Mouse (Mus musculus) CH12.LX (cell line): ENCODE measurements around the gene Olfr1360. TPM values are rescaled to one million over a fixed set of nuclear protein-coding genes. Genes with fewer than 3 reads are reported as not detected.
A peak's percentile ranks its signal among the peaks of the same experiment; 100 is the strongest.

ENCODE experiments used
- DNase-seq: peaks from one replicate; pipeline ENCODE4 v3.0.0-alpha.2; 2013; ENCODE audit errors: extremely low read depth
- H3K27ac ChIP-seq: 2 replicates; pipeline ENCODE4 v1.5.1; 2012; ENCODE audit warnings: low read depth, mild to moderate bottlenecking, control low read depth, moderate library complexity; ENCODE audit not compliant: insufficient read depth
- H3K27me3 ChIP-seq: replicated peaks from 2 replicates; pipeline ENCODE3; 2012; ENCODE audit warnings: inconsistent platforms
- H3K36me3 ChIP-seq, 2 experiments: replicated peaks in 1 of 2; 2 replicates each; pipeline versions ENCODE3 to v1.6.1; 2012; ENCODE audit warnings: inconsistent platforms in 1 of 2, low read length in 1 of 2, mild to moderate bottlenecking in 1 of 2, mixed read lengths in 1 of 2, moderate library complexity in 1 of 2; ENCODE audit not compliant: control insufficient read depth in 1 of 2, insufficient read depth in 1 of 2
- H3K4me1 ChIP-seq, 2 experiments: 2 replicates each; pipeline ENCODE4 v1.6.1; 2012; ENCODE audit warnings: inconsistent platforms in 1 of 2, moderate library complexity in 1 of 2; ENCODE audit not compliant: insufficient read depth in 2 of 2, control insufficient read depth in 1 of 2
- H3K4me2 ChIP-seq: 2 replicates; pipeline ENCODE4 v1.6.1; 2012; ENCODE audit warnings: low read depth, mild to moderate bottlenecking, control low read depth; ENCODE audit not compliant: poor library complexity, insufficient read depth, severe bottlenecking
- H3K4me3 ChIP-seq, 3 experiments: fragments of 150-350 bp in 1 of 3; sonication (generic) in 1 of 3; replicated peaks in 1 of 3; 2 replicates each; pipeline versions ENCODE3 to v1.5.1; 2011 to 2012; ENCODE audit warnings: low read depth in 2 of 3, low read length in 2 of 3, mild to moderate bottlenecking in 2 of 3, moderate library complexity in 2 of 3, control low read depth in 1 of 3, improper control_type of control experiment in 1 of 3, inconsistent platforms in 1 of 3, mixed read lengths in 1 of 3; ENCODE audit not compliant: poor library complexity in 1 of 3
- H3K79me2 ChIP-seq: replicated peaks from 2 replicates; pipeline ENCODE4 v1.6.1; 2012; ENCODE audit warnings: mild to moderate bottlenecking, moderate library complexity; ENCODE audit not compliant: control insufficient read depth, poor library complexity, insufficient read depth, severe bottlenecking; ENCODE audit errors: extremely low read depth
- H3K9ac ChIP-seq: 2 replicates; pipeline ENCODE4 v1.6.1; 2012; ENCODE audit warnings: low read depth, mild to moderate bottlenecking, control low read depth, moderate library complexity; ENCODE audit not compliant: insufficient read depth
- H3K9me3 ChIP-seq: replicated peaks from 2 replicates; pipeline ENCODE3; 2012; ENCODE audit warnings: low read length, inconsistent platforms, mixed read lengths
- BHLHE40 ChIP-seq: IDR thresholded peaks from 2 replicates; pipeline ENCODE4 v1.6.1; 2011; ENCODE audit warnings: mild to moderate bottlenecking, low read depth, low read length, improper control_type of control experiment
- CHD1 ChIP-seq: IDR thresholded peaks from 2 replicates; pipeline ENCODE4 v1.6.1; 2012; ENCODE audit warnings: low read depth, low read length, improper control_type of control experiment, inconsistent platforms
- CHD2 ChIP-seq: IDR thresholded peaks from 2 replicates; pipeline ENCODE4 v1.6.1; 2011; ENCODE audit warnings: low read length, improper control_type of control experiment
- E2F4 ChIP-seq: IDR thresholded peaks from 2 replicates; pipeline ENCODE4 v1.6.1; 2011; ENCODE audit warnings: low read depth, low read length, improper control_type of control experiment; ENCODE audit not compliant: insufficient replicate concordance
- ELF1 ChIP-seq: IDR thresholded peaks from 2 replicates; pipeline ENCODE4 v1.6.1; 2014; ENCODE audit warnings: low read depth, mild to moderate bottlenecking, inconsistent platforms, low read length, improper control_type of control experiment
- ETS1 ChIP-seq: conservative IDR thresholded peaks from 2 replicates; pipeline ENCODE4 v1.6.1; 2012; ENCODE audit warnings: low read depth, mild to moderate bottlenecking, inconsistent platforms, low read length, improper control_type of control experiment, moderate library complexity
- GABPA ChIP-seq: IDR thresholded peaks from 2 replicates; pipeline ENCODE4 v1.6.1; 2012; ENCODE audit warnings: low read depth, low read length, improper control_type of control experiment, inconsistent platforms; ENCODE audit not compliant: insufficient replicate concordance
- HCFC1 ChIP-seq: IDR thresholded peaks from 2 replicates; pipeline ENCODE4 v1.6.1; 2012; ENCODE audit warnings: low read depth, mild to moderate bottlenecking, inconsistent platforms, low read length, improper control_type of control experiment
- IRF4 ChIP-seq: IDR thresholded peaks from 2 replicates; pipeline ENCODE4 v1.6.1; 2014; ENCODE audit warnings: low read depth, mild to moderate bottlenecking, inconsistent platforms, low read length, improper control_type of control experiment
- JUN ChIP-seq: IDR thresholded peaks from 2 replicates; pipeline ENCODE4 v1.6.1; 2011; ENCODE audit warnings: low read depth, mild to moderate bottlenecking, low read length, improper control_type of control experiment, moderate library complexity; ENCODE audit not compliant: insufficient read depth
- JUND ChIP-seq: conservative IDR thresholded peaks from 2 replicates; pipeline ENCODE4 v1.6.1; 2011; ENCODE audit warnings: low read depth, low read length, improper control_type of control experiment
- KAT2A ChIP-seq: IDR thresholded peaks from 2 replicates; pipeline ENCODE4 v1.6.1; 2012; ENCODE audit warnings: low read length, improper control_type of control experiment, inconsistent platforms; ENCODE audit not compliant: insufficient replicate concordance
- MAFK ChIP-seq: IDR thresholded peaks from 2 replicates; pipeline ENCODE4 v1.6.1; 2011; ENCODE audit warnings: low read length, improper control_type of control experiment; ENCODE audit not compliant: insufficient replicate concordance
- MAX ChIP-seq: IDR thresholded peaks from 2 replicates; pipeline ENCODE4 v1.6.1; 2011; ENCODE audit warnings: low read length, improper control_type of control experiment
- MAZ ChIP-seq: IDR thresholded peaks from 2 replicates; pipeline ENCODE4 v1.6.1; 2012; ENCODE audit warnings: low read depth, mild to moderate bottlenecking, inconsistent platforms, low read length, improper control_type of control experiment, moderate library complexity
- MEF2A ChIP-seq: IDR thresholded peaks from 2 replicates; pipeline ENCODE4 v1.6.1; 2014; ENCODE audit warnings: low read depth, mild to moderate bottlenecking, inconsistent platforms, low read length, improper control_type of control experiment, borderline replicate concordance
- MYC ChIP-seq: IDR thresholded peaks from 2 replicates; pipeline ENCODE4 v1.6.1; 2011; ENCODE audit warnings: low read depth, mild to moderate bottlenecking, improper control_type of control experiment, low read length
- NELFE ChIP-seq: IDR thresholded peaks from 2 replicates; pipeline ENCODE4 v1.6.1; 2011; ENCODE audit warnings: low read depth, low read length, improper control_type of control experiment
- NRF1 ChIP-seq: IDR thresholded peaks from 2 replicates; pipeline ENCODE4 v1.6.1; 2014; ENCODE audit warnings: low read depth, mild to moderate bottlenecking, inconsistent platforms, low read length, improper control_type of control experiment, moderate library complexity
- PAX5 ChIP-seq: IDR thresholded peaks from 2 replicates; pipeline ENCODE4 v1.6.1; 2012; ENCODE audit warnings: low read length, inconsistent platforms, mixed read lengths
- POLR2AphosphoS2 ChIP-seq: IDR thresholded peaks from 2 replicates; pipeline ENCODE4 v1.6.1; 2011; ENCODE audit warnings: low read depth, low read length, improper control_type of control experiment
- RAD21 ChIP-seq: IDR thresholded peaks from 2 replicates; pipeline ENCODE4 v1.6.1; 2011; ENCODE audit warnings: low read depth, mild to moderate bottlenecking, low read length, improper control_type of control experiment, moderate library complexity
- RCOR1 ChIP-seq: conservative IDR thresholded peaks from 2 replicates; pipeline ENCODE4 v1.6.1; 2012; ENCODE audit warnings: low read depth, mild to moderate bottlenecking, inconsistent platforms, low read length, improper control_type of control experiment
- SIN3A ChIP-seq: IDR thresholded peaks from 2 replicates; pipeline ENCODE4 v1.6.1; 2012; ENCODE audit warnings: low read length, improper control_type of control experiment, inconsistent platforms
- SMC3 ChIP-seq: IDR thresholded peaks from 2 replicates; pipeline ENCODE4 v1.6.1; 2011; ENCODE audit warnings: low read depth, low read length, improper control_type of control experiment
- TBP ChIP-seq: conservative IDR thresholded peaks from 2 replicates; pipeline ENCODE4 v1.6.1; 2011; ENCODE audit warnings: low read depth, low read length, improper control_type of control experiment
- TCF12 ChIP-seq: IDR thresholded peaks from 2 replicates; pipeline ENCODE4 v1.6.1; 2014; ENCODE audit warnings: low read depth, mild to moderate bottlenecking, inconsistent platforms, low read length, improper control_type of control experiment
- USF1 ChIP-seq: IDR thresholded peaks from 2 replicates; pipeline ENCODE4 v1.6.1; 2014; ENCODE audit warnings: low read depth, mild to moderate bottlenecking, inconsistent platforms, low read length, improper control_type of control experiment
- USF2 ChIP-seq: conservative IDR thresholded peaks from 2 replicates; pipeline ENCODE4 v1.6.1; 2011; ENCODE audit warnings: low read depth, low read length, improper control_type of control experiment
- ZC3H11A ChIP-seq: IDR thresholded peaks from 2 replicates; pipeline ENCODE4 v1.6.1; 2012; ENCODE audit warnings: low read depth, mild to moderate bottlenecking, inconsistent platforms, low read length, improper control_type of control experiment
- ZKSCAN1 ChIP-seq: IDR thresholded peaks from 2 replicates; pipeline ENCODE4 v1.6.1; 2012; ENCODE audit warnings: low read depth, inconsistent platforms, low read length, improper control_type of control experiment, borderline replicate concordance
- ZMIZ1 ChIP-seq: IDR thresholded peaks from 2 replicates; pipeline ENCODE4 v1.6.1; 2012; ENCODE audit warnings: low read depth, mild to moderate bottlenecking, inconsistent platforms, low read length, improper control_type of control experiment
- ZNF384 ChIP-seq: IDR thresholded peaks from 2 replicates; pipeline ENCODE4 v1.6.1; 2012; ENCODE audit warnings: low read depth, low read length, improper control_type of control experiment, inconsistent platforms
- dilution Hi-C: fragments of 300-500 bp; cut with MboI; formaldehyde crosslinking; loops from 2 replicates; pipeline ENCODE4 v1.14.3; 2020; ENCODE audit warnings: low sequenced_read_pairs; ENCODE audit not compliant: extremely low pct_unique_long_range_greater_than_20kb, extremely low pct_ligation_motif_present
- in situ Hi-C: fragments of 300-500 bp; cut with MboI; formaldehyde crosslinking; loops from 3 replicates; pipeline ENCODE4 v1.14.3; 2019; ENCODE audit warnings: low sequenced_read_pairs, low pct_ligation_motif_present, low pct_unique_long_range_greater_than_20kb, mixed read lengths
- polyA plus RNA-seq: library from polyadenylated mRNA; unstranded; fragments of >175 nt; gene quantifications from 2 replicates; pipeline ENCODE4 v1.2.1, GENCODE M21; 2012; ENCODE audit warnings: low read depth; ENCODE audit not compliant: insufficient read length
- total RNA-seq, 2 experiments: library from RNA; depleted of rRNA; stranded (reverse); fragments of 300-350 nt in 1 of 2; fragments of >200 nt in 1 of 2; gene quantifications; 2 replicates each; pipeline ENCODE4 v1.2.3; 2012 to 2014

The Olfr1360 gene
- total and polyA plus RNA-seq, 3 experiments, result not detected

DNA sequence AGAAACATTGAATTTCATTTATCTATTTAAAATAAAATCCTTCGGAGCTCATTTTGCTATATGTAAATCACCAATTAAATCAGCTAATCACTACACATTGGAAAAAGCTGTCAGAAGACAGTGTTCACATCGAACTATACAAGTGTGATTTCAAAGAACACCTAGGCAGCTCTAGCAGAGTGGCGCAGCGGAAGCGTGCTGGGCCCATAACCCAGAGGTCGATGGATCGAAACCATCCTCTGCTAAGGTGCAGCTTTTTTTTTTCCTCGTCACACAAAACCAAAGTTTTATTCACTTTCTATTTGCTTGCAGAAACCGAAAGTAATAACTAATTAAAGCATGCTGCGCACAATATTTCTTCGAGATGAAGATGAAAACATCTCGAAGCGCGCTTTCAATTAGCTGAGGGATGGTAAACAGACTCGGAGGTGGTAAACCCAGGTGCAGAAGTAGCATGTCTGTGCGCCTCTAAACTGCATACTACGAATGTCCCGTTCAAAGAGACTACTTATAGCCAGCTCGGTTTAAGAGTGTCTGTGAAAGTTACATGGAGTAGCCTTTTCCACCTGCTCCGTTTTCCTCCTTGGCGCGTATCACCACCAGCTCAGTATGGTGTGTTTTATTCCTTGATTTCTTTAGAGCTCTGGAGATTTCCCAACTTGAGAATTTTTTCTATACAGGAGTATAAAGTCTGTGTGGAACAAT is 33.8 kb upstream of the Olfr1360 start (continued):
- TF ChIP-seq MAFK, result peak; percentile 92
- no peak for TF ChIP-seq MAZ
- TF ChIP-seq ELF1, result peak; percentile 94
- TF ChIP-seq KAT2A, result no peak
- TF ChIP-seq RCOR1, result no peak

DNA sequence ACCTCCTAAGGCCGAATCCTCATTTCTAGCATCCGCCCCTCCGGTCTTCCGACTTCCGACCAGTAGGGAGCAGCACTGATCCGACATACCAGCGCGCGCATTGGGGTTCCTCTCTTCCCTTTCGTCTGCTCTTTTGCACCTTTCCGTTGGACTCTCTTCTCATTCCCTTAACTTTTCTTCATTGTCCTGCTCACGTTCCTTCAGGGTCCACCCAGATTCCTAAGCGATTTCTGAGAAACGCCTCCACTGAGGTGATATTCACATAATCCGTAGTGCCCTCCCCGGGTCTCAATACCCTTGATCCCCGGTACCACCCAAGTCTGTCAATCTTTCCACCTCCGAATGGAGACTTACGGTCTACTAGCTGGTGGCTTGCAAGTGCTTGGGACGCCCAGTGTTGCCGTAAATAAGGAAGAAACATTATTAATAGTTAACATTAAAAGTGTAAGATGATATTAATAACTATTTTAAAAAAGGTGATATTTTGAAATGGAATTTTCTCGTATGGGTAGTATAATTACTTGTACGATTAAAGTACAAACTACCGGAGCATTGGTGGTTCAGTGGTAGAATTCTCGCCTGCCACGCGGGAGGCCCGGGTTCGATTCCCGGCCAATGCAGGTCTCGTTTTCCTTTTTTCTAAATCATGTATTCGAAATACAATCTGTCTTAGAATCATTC is 33.0 kb upstream of the Olfr1360 start:
- H3K4me2 ChIP-seq, result no peak overlapping the region
- H3K9me3 ChIP-seq, result no peaks in the 10 kb centered on the region
- H3K27ac ChIP-seq, result peak overlapping the region; percentile 27; the same call in 1 of the 2 replicates
- peak overlapping the region; percentile 70 to 87 (median 82) for H3K4me3 ChIP-seq
- H3K79me2 ChIP-seq, result no peaks in the 10 kb centered on the region
- in situ Hi-C loops, result loop anchor here (25.0 kb wide), 2 partner anchors 227 to 323 kb away; partner anchors contain the start of gene Zfp184
- peaks cover 8 to 16% of the 10 kb centered on the region in 2 experiments; a peak in 3 of 4 replicates for H3K4me1 ChIP-seq
- H3K9ac ChIP-seq, result peak overlapping the region; percentile 89
- H3K27me3 ChIP-seq, result peaks cover 3% of the 10 kb centered on the region
- peak; percentile 89 for DNase-seq
- dilution Hi-C loops, result no loop called here
- H3K36me3 ChIP-seq, result no peaks in the 10 kb centered on the region
- peak; percentile 57; the same call in 1 of the 2 replicates for TF ChIP-seq TCF12
- peak; percentile 98 for TF ChIP-seq TBP
- TF ChIP-seq NELFE, result peak; percentile 53; the same call in 1 of the 2 replicates
- peak; percentile 27 for TF ChIP-seq RAD21
- TF ChIP-seq RCOR1, result no peak
- no peak for TF ChIP-seq POLR2AphosphoS2
- TF ChIP-seq MYC, result 0 out of 2 replicates have a peak, but pooled peaks have one; percentile 26
- TF ChIP-seq ELF1, result peak; percentile 88
- peak; percentile 27; the same call in 1 of the 2 replicates for TF ChIP-seq E2F4
- TF ChIP-seq MAZ, result no peak
- TF ChIP-seq SIN3A, result no peak
- TF ChIP-seq ZKSCAN1, result no peak
- TF ChIP-seq ZNF384, result no peak
- no peak for TF ChIP-seq MAX
- TF ChIP-seq MAFK, result peak; percentile 88
- TF ChIP-seq PAX5, result no peak
- no peak for TF ChIP-seq USF2
- peak; percentile 52; the same call in 1 of the 2 replicates for TF ChIP-seq IRF4
- no peak for TF ChIP-seq BHLHE40
- TF ChIP-seq NRF1, result 0 out of 2 replicates have a peak, but pooled peaks have one; percentile 38
- 0 out of 2 replicates have a peak, but pooled peaks have one; percentile 14 for TF ChIP-seq SMC3
- no peak for TF ChIP-seq JUND
- peak; percentile 62; the same call in 1 of the 2 replicates for TF ChIP-seq KAT2A
- TF ChIP-seq ETS1, result no peak
- TF ChIP-seq HCFC1, result peak; percentile 67
- no peak for TF ChIP-seq MEF2A
- no peak for TF ChIP-seq USF1
- TF ChIP-seq ZC3H11A, result no peak
- TF ChIP-seq JUN, result no peak
- no peak for TF ChIP-seq CHD1
- no peak for TF ChIP-seq CHD2
- no peak for TF ChIP-seq ZMIZ1
- no peak for TF ChIP-seq GABPA
